Mouse (Mus musculus): ENCODE measurements around the gene Trmu.

GRCm38 (mm10) chr15:85867696-85868095 lies 11.4 kb upstream of the Trmu start:
- TF ChIP-seq POLR2A (IDR thresholded peaks at IDR 0.05; ENCODE audit: control insufficient read depth, low read depth, low read length) (no peak), CTCF (IDR thresholded peaks at IDR 0.05; ENCODE audit: control insufficient read depth, insufficient read depth, insufficient replicate concordance, low read depth, low read length) (peak; percentile 85)
